Mouse (Mus musculus) spleen, adult 2 months (tissue): ENCODE results near the gene Tlcd2.

Experiments used
- CTCF ChIP-seq: fragments of 200-500 bp; IDR thresholded peaks from 2 replicates; pipeline ENCODE4 v1.5.1; 2011; ENCODE audit warnings: mild to moderate bottlenecking, inconsistent platforms; ENCODE audit not compliant: insufficient read depth, insufficient read length, insufficient replicate concordance; ENCODE audit errors: extremely low read depth
- POLR2A ChIP-seq: fragments of 200-500 bp; IDR thresholded peaks from 2 replicates; pipeline ENCODE4 v1.6.1; 2011; ENCODE audit warnings: low read depth, low read length, inconsistent platforms

- TF ChIP-seq CTCF (no peak), POLR2A (no peak)
These were observed 49.7 kb downstream of the Tlcd2 start for GRCm38 (mm10) chr11:75511213-75511612.
